Mouse (Mus musculus): ENCODE data around the gene C1qa. TPM values are rescaled to one million over a fixed set of nuclear protein-coding genes. Genes with fewer than 3 reads are reported as not detected.

C1qa gene
- total RNA-seq, 2 experiments from 2014 or later, result 59.6 to 68.5 TPM

DNA sequence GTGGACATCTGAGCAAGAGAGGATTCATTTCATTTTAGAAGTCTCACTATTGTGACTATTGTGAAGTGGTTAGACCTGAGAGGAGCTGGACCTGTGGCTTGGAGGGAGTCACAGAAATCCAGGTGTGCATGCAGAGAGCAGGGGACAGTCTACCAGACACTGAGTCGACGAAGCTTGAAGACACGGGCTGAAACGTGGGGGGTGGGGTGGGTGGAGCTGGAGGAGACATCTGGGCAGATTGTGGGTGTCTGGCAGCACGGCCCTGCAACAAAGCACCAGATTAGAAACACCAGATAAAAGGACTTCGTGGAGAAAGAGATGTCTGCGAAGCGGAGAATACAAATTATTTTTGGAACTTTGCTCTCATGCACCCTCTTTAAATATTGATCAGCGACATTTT lies 35.1 kb downstream of the C1qa start:
- DNase-seq (ENCODE audit: low spot score in 2 of 2), result no peak

DNA sequence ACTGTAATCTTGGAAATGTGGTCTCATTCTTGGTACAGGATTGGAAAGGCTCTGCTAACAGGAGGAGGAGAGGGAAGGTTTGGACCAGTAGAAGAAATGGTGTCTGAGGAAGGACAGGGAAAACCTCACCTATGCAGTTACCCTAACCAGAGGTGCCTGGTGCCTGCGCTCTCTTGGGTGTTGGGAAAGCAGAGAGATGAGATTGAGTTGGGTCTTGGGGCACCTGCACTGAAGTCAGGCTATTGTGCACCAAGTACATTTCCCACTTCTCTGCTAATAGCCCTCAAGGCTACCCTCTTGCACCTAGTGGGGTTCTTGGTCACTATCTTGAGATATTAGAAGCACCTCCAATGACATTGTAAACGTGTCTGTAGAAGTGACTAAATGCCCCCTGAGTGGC lies 36.2 kb downstream of the C1qa start:
- DNase-seq (ENCODE audit: low spot score in 2 of 2), result no peak

DNA sequence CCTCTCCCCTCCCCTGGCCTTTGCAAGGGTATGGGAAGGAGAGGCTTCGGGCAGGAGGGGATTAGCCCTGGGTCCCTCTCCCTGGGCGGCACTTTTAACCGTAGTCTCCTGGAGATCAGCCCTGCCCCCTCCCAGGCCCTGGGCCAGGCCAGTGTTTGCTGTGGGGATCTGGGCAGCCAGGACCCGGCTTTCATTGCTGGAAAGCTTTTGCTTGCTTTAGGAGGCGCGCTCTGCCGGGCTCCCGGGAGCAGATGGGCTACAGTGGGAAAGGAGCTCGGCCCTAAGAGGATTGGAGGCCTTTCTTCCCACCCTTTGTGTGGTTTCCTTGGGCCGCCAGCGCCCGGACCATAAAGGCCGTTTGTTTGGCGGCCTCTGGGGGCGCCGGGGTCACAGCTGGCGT lies 36.8 kb downstream of the C1qa start:
- no peak for DNase-seq (ENCODE audit: low spot score in 2 of 2)

DNA sequence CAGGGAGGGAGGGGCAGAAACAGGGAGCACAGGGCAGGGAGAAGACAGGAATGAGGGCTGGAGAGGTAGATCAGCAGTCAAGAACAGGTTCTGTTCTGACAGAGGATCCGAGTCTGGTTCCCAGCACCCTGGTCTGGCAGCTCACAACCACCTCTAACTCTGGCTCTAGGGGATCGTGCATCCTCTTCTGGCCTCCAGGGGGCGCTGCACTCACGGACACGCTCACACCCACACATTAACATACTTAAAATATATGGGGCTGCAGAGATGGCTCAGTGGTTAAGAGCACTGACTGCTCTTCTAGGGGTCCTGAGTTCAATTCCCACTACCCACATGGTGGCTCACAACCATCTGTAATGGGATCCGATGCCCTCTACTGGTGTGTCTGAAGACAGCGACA lies 38.6 kb downstream of the C1qa start:
- DNase-seq (ENCODE audit: low spot score in 2 of 2), result no peak

DNA sequence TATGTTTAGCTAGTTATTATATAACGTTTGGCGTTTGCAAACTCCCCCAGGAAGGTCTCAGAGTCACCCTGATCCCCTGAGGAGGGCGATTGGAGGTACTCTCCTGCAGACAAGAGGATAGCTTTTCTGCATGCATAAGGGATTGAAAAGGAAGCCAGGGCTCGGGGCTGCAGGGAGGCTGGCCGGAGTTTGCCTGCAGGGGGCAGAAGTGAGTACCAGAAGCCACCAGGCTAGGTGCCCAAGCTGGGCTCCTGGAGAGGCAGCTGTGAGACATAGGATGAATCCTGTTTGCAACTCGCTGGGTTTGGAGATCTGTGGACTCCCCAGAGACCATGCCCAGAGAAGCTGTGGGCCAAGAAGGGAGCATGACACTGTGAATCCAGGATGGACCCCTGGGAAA lies 43.5 kb downstream of the C1qa start:
- peak in 1 of 2 experiments; percentile 43 for DNase-seq (ENCODE audit: low spot score in 2 of 2)

DNA sequence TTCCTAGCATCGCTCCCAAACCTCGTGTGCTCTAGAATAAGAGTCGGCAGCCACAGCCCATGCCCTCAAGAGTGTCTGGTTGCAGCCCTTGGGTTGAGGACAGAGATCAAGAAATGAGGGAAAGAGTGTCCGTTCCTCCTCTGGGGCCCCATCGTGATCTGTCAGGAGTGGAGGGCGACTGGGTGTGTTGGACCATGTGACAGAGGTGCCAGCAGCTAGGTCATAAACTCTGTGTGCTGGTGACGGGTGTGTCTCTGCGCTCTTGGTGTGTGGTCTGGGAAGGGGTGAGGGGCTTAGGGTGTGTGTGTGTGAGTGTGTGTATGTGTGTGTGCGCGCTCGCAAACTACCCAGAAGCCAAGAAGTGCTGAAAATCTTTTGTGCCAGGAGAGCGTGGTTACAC lies 45.6 kb downstream of the C1qa start:
- no peak for DNase-seq (ENCODE audit: low spot score in 2 of 2)

DNA sequence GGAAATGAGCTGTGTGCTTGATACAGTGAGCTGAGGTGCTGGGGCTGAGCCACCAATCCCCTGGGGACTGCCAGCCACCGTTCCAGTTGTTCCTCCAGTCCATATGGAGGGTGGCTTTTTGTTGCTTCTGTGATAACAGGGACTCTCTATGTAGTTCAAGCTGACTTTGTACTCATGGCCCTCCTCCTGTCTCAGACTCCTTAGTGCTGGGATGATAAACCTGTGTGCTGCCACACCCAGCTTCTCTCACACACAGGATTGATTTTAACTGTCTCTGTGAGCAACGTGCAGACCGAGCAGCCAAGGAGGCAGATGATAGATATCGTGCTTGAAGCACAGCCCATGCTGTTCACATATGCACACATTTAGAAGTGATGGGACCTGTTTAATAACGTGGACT lies 46.5 kb downstream of the C1qa start:
- no peak for DNase-seq (ENCODE audit: low spot score in 2 of 2)

DNA sequence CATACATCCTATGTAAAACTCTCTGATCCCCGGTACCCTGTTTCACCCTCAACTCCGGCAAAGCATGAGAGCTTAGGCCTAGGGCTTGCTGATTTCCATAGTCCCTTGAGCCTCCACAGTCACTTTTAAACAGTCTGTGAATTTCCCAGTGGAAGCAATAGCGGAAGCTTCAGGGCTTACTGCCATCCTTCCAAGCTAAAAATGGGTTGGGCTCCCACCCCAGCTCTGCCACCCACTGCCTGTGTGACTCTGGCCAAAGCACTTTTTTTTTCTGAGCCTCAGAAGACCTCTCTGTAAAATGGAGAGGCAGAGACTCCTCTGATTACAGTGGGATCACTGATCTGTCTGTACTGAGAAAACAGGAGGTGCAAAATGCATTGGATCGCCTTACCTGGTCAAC lies 50.0 kb downstream of the C1qa start:
- peak in 1 of 2 experiments; percentile 28 for DNase-seq (ENCODE audit: low spot score in 2 of 2)

DNA sequence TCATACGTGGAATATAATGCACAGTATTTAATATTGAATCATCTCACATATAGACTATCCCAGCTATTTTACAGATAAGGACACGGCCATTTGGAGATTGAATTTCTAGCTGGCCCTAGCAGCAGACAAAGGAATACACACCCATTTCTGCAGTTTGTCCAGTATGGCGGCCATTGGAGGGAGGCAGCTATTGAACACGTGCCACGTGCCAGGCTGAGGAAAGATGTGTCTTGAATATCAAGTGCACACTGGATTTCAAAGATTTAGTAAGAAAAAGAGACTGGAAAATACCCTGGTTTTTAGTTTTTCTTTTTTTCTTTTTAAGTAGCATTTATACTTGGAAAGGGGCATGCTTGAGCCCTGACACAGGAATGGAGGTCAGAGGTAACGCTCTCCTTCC lies 51.4 kb downstream of the C1qa start:
- DNase-seq (ENCODE audit: low spot score in 2 of 2), result no peak

Other genes starting within 250 kb of the C1qa start
- gene Ephb2, start 62.8 kb downstream of the C1qa start, total RNA-seq (2021), result 10 to 100 TPM; 21.2 to 21.3 TPM
- gene C1qb, start 12.6 kb downstream of the C1qa start, total RNA-seq (2021), result 10 to 100 TPM; 56.5 to 79.9 TPM
- gene C1qc, start 5.7 kb downstream of the C1qa start, total RNA-seq (2021), result 10 to 100 TPM; 41.0 to 50.7 TPM
- 1 to 10 TPM; 1.2 to 1.9 TPM for gene Epha8, start 58.0 kb upstream of the C1qa start, total RNA-seq (2021)
- gene Zbtb40, start 150.0 kb upstream of the C1qa start, total RNA-seq (2021), result 10 to 100 TPM; 13.6 to 14.6 TPM

All from layer of hippocampus, adult 18-20 months (tissue).